24 mouse cellular contexts compared by ENCODE assay signal in genomic region chr9:51013644-51014043, GRCm38 (mm10). TPM values are rescaled to one million over a fixed set of nuclear protein-coding genes. Genes with fewer than 3 reads are reported as not detected.
DNase-seq lines count a peak whose midpoint lies in the region; TF ChIP-seq lines count a peak whose summit lies in the region.
"Had no signal": no experiment of that assay in that cellular context is flagged by ENCODE, and none has a peak within 500 bp of the region (broad histone marks: within the 10 kb centered on the region; RNA-seq: fewer than 3 reads in every experiment).

No protein-coding gene starts in this region.

- intact Hi-C loops in left cerebral cortex, postnatal 14 days (cut with DNase I): loop anchor here (5.0 kb wide), 1 partner anchor 139 kb away; no protein-coding TSS in a partner anchor

- TF ChIP-seq CTCF in MEL (IDR thresholded peaks at IDR 0.05 in 2 of 3, conservative IDR thresholded peaks at IDR 0.05 in 1 of 3; ENCODE audit: control insufficient read depth in 1 of 3, insufficient read depth in 1 of 3, low read depth in 2 of 3, low read length in 3 of 3, poor library complexity in 1 of 3, severe bottlenecking in 1 of 3): no peak

- H3K27ac ChIP-seq in MEL (ENCODE audit: control insufficient read depth, low read depth, low read length): no peak overlapping the region

- DNase-seq in MEL (ENCODE audit: low read depth, low spot score): peak; percentile 39
- no peak for DNase-seq in left cerebral cortex, postnatal 14 days (ENCODE audit: low spot score in 2 of 2)
- DNase-seq: adrenal gland, adult 2 months; adrenal gland, adult 8-10 months; adrenal gland, postnatal 10 days; adrenal gland, postnatal 14 days; adrenal gland, postnatal 25 days; adrenal gland, postnatal 36 days; B cell, adult 2 months; cerebellum, adult 11 months; cerebellum, adult 11-12 months; cerebellum, adult 18-20 months; cerebellum, adult 2 months; cerebellum, adult 8-10 months had no signal

- no peaks in the 10 kb centered on the region for H3K27me3 ChIP-seq in MEL (ENCODE audit: control insufficient read depth in 1 of 2, insufficient read depth in 2 of 2, low read length in 2 of 2)
- H3K27me3 ChIP-seq: CH12.LX had no signal

- no peak overlapping the region for H3K9ac ChIP-seq in MEL (ENCODE audit: control insufficient read depth, low read depth, low read length, poor library complexity, severe bottlenecking)

- no peak overlapping the region for H3K4me3 ChIP-seq in MEL (ENCODE audit: control insufficient read depth in 1 of 2, insufficient read depth in 1 of 2, low read depth in 2 of 2, low read length in 2 of 2)

- H3K4me1 ChIP-seq in MEL (ENCODE audit: control insufficient read depth in 1 of 2, insufficient read depth in 2 of 2, low read length in 2 of 2): peaks cover 4 to 6% of the 10 kb centered on the region in 2 experiments; a peak in 3 of 4 replicates

- no peaks in the 10 kb centered on the region for H3K9me3 ChIP-seq in MEL (replicated peaks; ENCODE audit: insufficient read depth, low read length)
- H3K9me3 ChIP-seq: G1E had no signal

- TF ChIP-seq POLR2A in MEL (IDR thresholded peaks at IDR 0.05; ENCODE audit: control insufficient read depth in 1 of 2, insufficient read depth in 1 of 2, low read depth in 1 of 2, low read length in 2 of 2, poor library complexity in 1 of 2): no peak

- no peak for TF ChIP-seq RAD21 in MEL (IDR thresholded peaks at IDR 0.05; ENCODE audit: low read depth, low read length)

- TF ChIP-seq EP300 in MEL (IDR thresholded peaks at IDR 0.05; ENCODE audit: low read depth in 1 of 2, low read length in 2 of 2): peak; percentile 60 to 76

- H3K79me2 ChIP-seq in MEL (ENCODE audit: control insufficient read depth, insufficient read depth, low read length, poor library complexity): peaks cover 2% of the 10 kb centered on the region

- H3K36me3 ChIP-seq in MEL (ENCODE audit: control insufficient read depth in 1 of 2, insufficient read depth in 2 of 2, low read length in 2 of 2): peaks cover 0 to 15% of the 10 kb centered on the region in 2 experiments; a peak in 2 of 4 replicates
- H3K36me3 ChIP-seq: G1E had no signal

TF ChIP-seq in MEL, 35 proteins besides CTCF, POLR2A, EP300 and RAD21:
- 0 out of 2 replicates have a peak, but pooled peaks have one; percentile 9 for TF ChIP-seq RCOR1 (IDR thresholded peaks at IDR 0.05; ENCODE audit: low read depth, low read length)
- peak; percentile 69; the same call in 1 of the 2 replicates for TF ChIP-seq GATA1 (IDR thresholded peaks at IDR 0.05; ENCODE audit: low read depth, low read length)
- TF ChIP-seq TCF12 (IDR thresholded peaks at IDR 0.05; ENCODE audit: low read depth, low read length): peak; percentile 76; the same call in 1 of the 2 replicates
- TF ChIP-seq TBP (IDR thresholded peaks at IDR 0.05; ENCODE audit: low read depth, low read length): no peak

RNA-seq across cellular contexts. Expression of gene Sik2, which starts 4.8 kb away (rescaled TPM):
- total RNA-seq in MEL (2012; rRNA removed): 7.5 and 11.0 TPM in 2 replicates
- 10 to 100 TPM in 1 of 2 experiments, not detected in 1; 12.1 TPM for polyA plus RNA-seq in MEL (2012; ENCODE audit: insufficient read depth in 1 of 2, insufficient read length in 2 of 2, low read depth in 1 of 2, low replicate concordance in 2 of 2, missing spikeins in 1 of 2)
- total RNA-seq in left cerebral cortex, postnatal 14 days (2021): 10 to 100 TPM; 49.0 to 54.6 TPM

RNA-seq across cellular contexts. Expression of gene Btg4, which starts 47.1 kb away (rescaled TPM):
- total RNA-seq in MEL (2012; rRNA removed): not detected in 2 replicates
- not detected for polyA plus RNA-seq in MEL (2012; ENCODE audit: insufficient read depth in 1 of 2, insufficient read length in 2 of 2, low read depth in 1 of 2, low replicate concordance in 2 of 2, missing spikeins in 1 of 2)
- total RNA-seq in left cerebral cortex, postnatal 14 days (2021): not detected
- total RNA-seq: adrenal gland, adult 18-20 months; adrenal gland, adult 2 months; adrenal gland, adult 8-10 months; adrenal gland, postnatal 10 days; adrenal gland, postnatal 14 days; adrenal gland, postnatal 25 days; adrenal gland, postnatal 36 days; adrenal gland, postnatal 4 days; CH12.LX; ES-E14; G1E had no signal
- polyA plus RNA-seq: activated CD4-positive, CD25-positive, alpha-beta regulatory T cell, adult 4 months; adrenal gland, adult 2 months; brain, embryonic 14.5 days; C2C12; CD4-positive, CD25-positive, alpha-beta regulatory T cell, adult 4 months; cerebellum, adult 2 months; G1E; Patski had no signal
